Mouse (Mus musculus) lung, adult 10 weeks (tissue): Measurements from ENCODE around the gene Ddx42. TPM values are rescaled to one million over a fixed set of nuclear protein-coding genes. Genes with fewer than 3 reads are reported as not detected.

Experiments
- polyA plus RNA-seq: library from polyadenylated mRNA; stranded (reverse); fragments of 350-450 nt; fragmentation: Illumina TruSeq; extraction: RNeasy Lipid Tissue Mini Kit (QIAGEN cat#74804); gene quantifications from one replicate; pipeline ENCODE4 v1.2.3, GENCODE M21; 2014; ENCODE audit warnings: low read depth, low replicate concordance; ENCODE audit not compliant: insufficient read depth

The Ddx42 gene
- polyA plus RNA-seq: 21.1 TPM

DNA sequence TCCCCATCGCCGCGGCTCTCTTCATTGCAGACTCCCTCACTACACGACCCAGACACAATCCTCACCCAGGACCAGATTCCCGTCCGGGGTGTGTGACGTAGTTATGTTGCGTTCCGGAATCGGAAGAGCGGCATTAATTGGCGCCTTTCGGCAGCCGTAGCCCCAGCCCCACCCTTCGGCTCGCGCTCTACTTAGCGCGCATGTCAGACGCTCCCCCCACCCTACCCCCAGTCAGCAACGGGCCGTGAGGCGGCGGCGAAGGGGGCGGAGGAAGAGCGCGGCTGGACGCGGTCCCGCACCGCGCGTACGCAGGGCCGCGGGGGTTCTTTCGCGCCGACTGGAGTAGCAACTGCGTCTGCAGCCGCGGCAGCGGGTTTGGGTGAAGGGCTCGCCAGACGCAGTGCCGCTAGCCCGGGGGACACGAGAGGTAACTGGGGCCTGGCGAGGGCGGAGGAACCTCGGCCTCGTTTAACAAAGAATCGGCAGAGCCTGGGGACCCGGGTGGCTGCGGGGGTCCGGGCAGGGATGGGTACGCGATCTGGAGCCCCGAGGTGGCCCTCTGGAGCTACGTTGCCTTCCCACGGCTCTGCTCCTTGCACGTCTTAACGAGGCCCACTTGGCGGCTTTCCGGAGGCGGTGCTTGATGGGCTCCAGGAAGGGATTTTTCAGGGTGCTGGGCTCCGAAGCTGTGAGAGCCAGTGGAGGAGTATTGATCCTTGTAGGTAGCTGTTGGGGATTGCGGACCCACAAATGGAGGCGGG is at the start of gene Ddx42:
Gene Ddx42, plus strand, starts transcription at position 197 of the 761 bp plus-strand sequence.

DNA sequence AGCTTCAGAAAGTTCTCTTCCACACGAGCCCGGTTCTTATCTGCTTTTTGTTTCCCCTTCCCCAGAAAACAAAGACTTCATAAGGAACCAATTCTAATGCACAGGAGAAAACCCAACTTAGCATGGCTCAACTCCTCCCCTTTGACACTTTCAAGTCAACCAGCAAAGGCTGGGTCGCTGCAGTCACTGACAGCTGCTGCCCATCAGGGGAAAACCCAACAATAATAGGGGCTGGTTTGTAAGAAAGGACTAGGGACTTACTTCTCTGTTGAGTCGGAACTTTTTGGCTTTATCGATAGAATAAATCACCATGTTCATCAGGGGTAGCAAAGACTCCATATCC is 14.6 kb upstream of the Ddx42 start, which contains the start of gene Strada:
Gene Strada, minus strand, starts transcription at position 46 of the 343 bp plus-strand sequence.

DNA sequence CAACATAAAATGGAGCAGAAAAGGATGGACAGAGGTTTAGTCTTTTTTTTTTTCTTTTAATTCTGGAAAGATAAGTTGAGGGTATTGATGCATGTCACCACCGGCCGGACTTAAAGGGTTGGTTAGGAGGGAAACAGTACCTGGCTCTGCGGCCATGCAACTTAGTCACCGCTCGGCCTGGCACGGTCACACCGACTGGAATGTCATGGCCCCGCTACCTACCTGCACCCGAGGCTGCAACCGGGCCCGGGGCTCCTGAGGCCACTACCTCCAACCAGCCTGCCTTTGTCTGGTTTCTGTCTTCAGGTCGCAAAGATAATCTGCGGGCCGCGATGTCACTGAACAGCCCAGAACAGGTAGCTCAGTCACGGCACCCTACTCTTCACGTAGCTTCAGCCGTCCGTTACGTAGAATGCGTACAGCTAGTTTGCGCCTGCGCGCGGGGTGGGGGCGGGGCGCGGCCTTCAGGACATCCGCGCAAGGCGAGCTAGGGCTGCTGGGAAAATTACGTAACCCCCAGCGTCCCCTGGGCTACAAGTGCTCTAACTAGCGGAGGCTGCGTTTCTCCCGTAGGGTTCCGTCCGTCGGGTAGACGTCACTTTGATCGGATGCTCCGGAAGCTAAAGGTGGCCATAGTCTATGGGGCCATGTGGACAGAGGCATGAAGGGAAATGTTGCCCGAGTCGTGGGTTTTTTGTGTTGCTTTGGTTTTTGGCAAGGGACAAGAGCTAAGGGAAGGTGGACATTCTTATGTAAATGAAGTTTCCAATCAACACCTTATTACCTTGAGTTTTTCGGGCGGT is 598 bp upstream of the Ddx42 start, which contains the start of gene Ccdc47:
Gene Ccdc47, minus strand, starts transcription at position 418 of the 803 bp plus-strand sequence.

DNA sequence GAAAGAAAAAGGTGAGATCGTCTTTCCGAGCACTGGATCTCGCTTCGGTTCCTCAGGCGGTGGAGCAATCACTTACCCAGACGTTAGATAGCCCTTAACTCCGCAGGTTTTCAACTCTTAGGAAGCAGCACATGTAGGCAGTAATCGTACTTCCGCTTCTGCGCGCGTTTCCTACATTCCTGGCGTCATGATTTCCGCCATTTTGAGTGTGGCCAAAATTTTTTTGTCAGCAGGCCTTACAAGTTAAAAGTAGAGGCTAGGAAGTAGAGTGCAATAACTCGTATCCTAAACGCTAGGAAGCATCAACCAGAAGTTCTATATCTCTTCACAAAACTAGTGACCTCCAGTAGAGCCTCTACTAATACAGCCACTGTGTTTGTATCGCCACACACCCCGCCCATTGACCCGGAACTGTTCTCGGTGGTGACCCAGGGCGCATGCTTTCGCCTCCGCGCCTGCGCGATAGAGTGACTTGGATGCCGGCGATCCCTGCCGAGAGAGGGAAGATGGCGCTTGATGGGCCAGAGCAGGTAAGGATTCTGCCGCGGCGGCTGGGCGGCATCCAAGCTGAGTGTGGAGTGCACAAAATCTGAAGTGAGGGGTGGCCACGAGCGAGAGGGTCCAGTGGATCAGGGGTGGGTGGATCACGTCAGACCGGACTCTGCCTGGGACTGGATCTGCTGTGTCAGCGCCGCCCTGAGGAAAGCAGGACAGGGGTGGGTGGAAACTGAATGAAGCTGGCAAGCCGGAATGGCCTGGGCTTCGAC is 39.1 kb downstream of the Ddx42 start, which contains the start of the genes Ftsj3 and Psmc5:
Gene Ftsj3, minus strand, starts transcription at position 395 of the 767 bp plus-strand sequence.
Gene Psmc5, plus strand, starts transcription at position 470 of the 767 bp plus-strand sequence.

DNA sequence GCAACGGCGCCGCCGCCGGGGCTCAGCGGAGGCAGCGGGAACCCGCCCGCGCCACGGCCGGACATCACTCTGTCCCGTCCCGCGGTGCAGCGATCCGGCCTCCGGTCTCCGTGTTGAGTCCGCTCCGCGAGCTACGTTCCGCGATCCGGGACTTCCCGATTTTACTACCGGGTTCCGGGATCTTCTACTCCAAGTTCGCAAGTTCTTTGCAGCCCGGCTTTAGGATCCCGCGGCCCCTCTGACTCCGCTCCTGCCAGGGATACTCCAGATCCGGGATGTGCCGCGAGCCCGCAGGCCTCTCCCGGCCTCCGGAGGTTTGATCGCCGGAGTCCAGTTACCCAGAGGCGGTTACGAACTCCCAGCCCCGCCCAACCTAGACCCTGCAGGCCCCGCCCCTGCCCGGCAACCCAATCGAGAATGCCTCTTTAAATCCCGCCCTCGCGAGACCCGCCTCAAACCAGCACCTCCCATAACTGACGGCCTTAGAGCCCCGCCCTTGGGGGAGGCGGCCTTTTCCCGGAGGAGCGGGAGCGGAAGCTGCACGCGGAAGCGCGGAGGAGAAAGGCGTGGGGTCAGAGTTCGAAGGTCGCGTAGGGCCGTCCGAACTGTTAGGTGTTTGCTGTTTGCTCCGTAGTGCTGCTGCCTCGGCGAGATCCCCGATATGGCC is 56.1 kb downstream of the Ddx42 start, which contains the start of gene Smarcd2:
Gene Smarcd2, minus strand, starts transcription at position 329 of the 667 bp plus-strand sequence.

DNA sequence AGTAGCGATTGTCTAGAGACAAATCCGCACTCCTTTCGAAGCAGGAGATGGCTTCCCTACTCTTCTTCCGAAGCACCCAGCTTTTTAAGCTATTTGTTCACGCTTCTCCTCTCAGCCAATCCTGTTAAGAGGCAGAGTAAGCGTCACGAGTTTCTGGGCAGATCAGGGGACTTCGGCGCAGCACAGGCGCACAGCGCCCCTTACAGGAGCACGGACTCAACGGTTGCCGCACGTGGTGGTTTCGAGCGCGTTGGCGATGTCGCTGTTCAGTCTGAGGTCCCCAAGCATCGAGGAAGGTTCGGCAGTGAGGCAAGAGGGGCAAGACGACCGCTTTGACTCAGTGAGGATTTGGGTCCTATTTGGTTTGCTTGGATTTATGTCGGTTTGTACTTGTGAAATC is 59.7 kb downstream of the Ddx42 start, which contains the start of gene Tcam1:
Gene Tcam1, plus strand, starts transcription at position 219 of the 400 bp plus-strand sequence.

Other genes starting within 250 kb of the Ddx42 start
- gene Ace, start 249.0 kb upstream of the Ddx42 start, polyA plus RNA-seq: 174 TPM
- 0.71 TPM for gene Ace3, start 222.3 kb upstream of the Ddx42 start, polyA plus RNA-seq
- gene Kcnh6, start 208.8 kb upstream of the Ddx42 start, polyA plus RNA-seq: not detected
- gene Dcaf7, start 180.1 kb upstream of the Ddx42 start, polyA plus RNA-seq: 20.8 TPM
- 8.3 TPM for gene Taco1, start 150.9 kb upstream of the Ddx42 start, polyA plus RNA-seq
- 22.5 TPM for gene Map3k3, start 132.3 kb upstream of the Ddx42 start, polyA plus RNA-seq
- not detected for gene Gm10840, start 56.1 kb upstream of the Ddx42 start, polyA plus RNA-seq
- 113 TPM for gene Limd2, start 56.1 kb upstream of the Ddx42 start, polyA plus RNA-seq
- gene Strada, start 14.8 kb upstream of the Ddx42 start, polyA plus RNA-seq: 9.7 TPM
- 52.1 TPM for gene Ccdc47, start 582 bp upstream of the Ddx42 start, polyA plus RNA-seq
- gene Ftsj3, start 39.2 kb downstream of the Ddx42 start, polyA plus RNA-seq: 13.7 TPM
- 111 TPM for gene Psmc5, start 39.2 kb downstream of the Ddx42 start, polyA plus RNA-seq
- 48.5 TPM for gene Smarcd2, start 56.0 kb downstream of the Ddx42 start, polyA plus RNA-seq
- gene Tcam1, start 59.7 kb downstream of the Ddx42 start, polyA plus RNA-seq: not detected
- not detected for gene Gh, start 84.9 kb downstream of the Ddx42 start, polyA plus RNA-seq
- 91.6 TPM for gene Cd79b, start 97.8 kb downstream of the Ddx42 start, polyA plus RNA-seq
- 0.27 TPM for gene Scn4a, start 136.4 kb downstream of the Ddx42 start, polyA plus RNA-seq
- 13.2 TPM for gene Prr29, start 148.5 kb downstream of the Ddx42 start, polyA plus RNA-seq
- 223 TPM for gene Icam2, start 171.1 kb downstream of the Ddx42 start, polyA plus RNA-seq